Mouse (Mus musculus) testis, adult 2 months (tissue): ENCODE measurements around the gene Grap2. TPM values are rescaled to one million over a fixed set of nuclear protein-coding genes. Genes with fewer than 3 reads are reported as not detected.

Experiments
- H3K27ac ChIP-seq: fragments of 200-500 bp; 2 replicates; pipeline ENCODE4 v1.5.1; 2012; ENCODE audit warnings: low read depth, low read length; ENCODE audit not compliant: control insufficient read depth, insufficient read depth
- H3K27me3 ChIP-seq: fragments of 200-500 bp; 2 replicates; pipeline ENCODE4 v1.6.1; 2012; ENCODE audit warnings: mild to moderate bottlenecking, low read length, moderate library complexity; ENCODE audit not compliant: control insufficient read depth, insufficient read depth
- H3K36me3 ChIP-seq: fragments of 200-500 bp; 2 replicates; pipeline ENCODE4 v1.6.1; 2012; ENCODE audit warnings: mild to moderate bottlenecking, low read length; ENCODE audit not compliant: control insufficient read depth, insufficient read depth
- H3K4me1 ChIP-seq: fragments of 200-500 bp; 2 replicates; pipeline ENCODE4 v1.6.1; 2012; ENCODE audit warnings: low read length; ENCODE audit not compliant: control insufficient read depth, insufficient read depth
- H3K4me3 ChIP-seq: fragments of 200-500 bp; 2 replicates; pipeline ENCODE4 v1.5.1; 2012; ENCODE audit warnings: low read depth, mild to moderate bottlenecking, low read length, moderate library complexity, mixed read lengths; ENCODE audit not compliant: control insufficient read depth
- CTCF ChIP-seq: fragments of 200-500 bp; IDR thresholded peaks from 2 replicates; pipeline ENCODE4 v1.5.1; 2012; ENCODE audit warnings: low read depth, mild to moderate bottlenecking, inconsistent platforms, low read length, moderate library complexity; ENCODE audit not compliant: control insufficient read depth, insufficient read depth, insufficient replicate concordance
- POLR2A ChIP-seq: fragments of 200-500 bp; IDR thresholded peaks from 2 replicates; pipeline ENCODE4 v1.6.1; 2012; ENCODE audit warnings: low read depth, mild to moderate bottlenecking, inconsistent platforms, low read length, moderate library complexity; ENCODE audit not compliant: control insufficient read depth
- polyA plus RNA-seq: library from polyadenylated mRNA; depleted of rRNA; stranded (reverse); fragments of >200 nt; gene quantifications from 2 replicates; pipeline ENCODE4 v1.2.3, GENCODE M21; 2012; rRNA removed

Grap2 gene
- polyA plus RNA-seq, 1 experiment = 1.9 TPM

- Histone ChIP-seq H3K36me3 (no peaks in the 10 kb centered on the region), H3K4me1 (peaks cover 2% of the 10 kb centered on the region; the same call in 1 of the 2 replicates), H3K4me3 (no peak overlapping the region), H3K27ac (no peak overlapping the region), H3K27me3 (no peaks in the 10 kb centered on the region)
- TF ChIP-seq POLR2A = no peak
- TF ChIP-seq CTCF = peak; percentile 28; the same call in 1 of the 2 replicates
These were observed 121.9 kb downstream of the Grap2 start for GRCm38 (mm10) chr15:80694125-80694910.

- TF ChIP-seq CTCF (no peak), POLR2A (no peak)
- H3K27ac ChIP-seq = no peak overlapping the region
These were observed 125.2 kb downstream of the Grap2 start for GRCm38 (mm10) chr15:80697564-80697963.

GRCm38 (mm10) chr15:80701481-80702257 is 129.3 kb downstream of the Grap2 start:
- Histone ChIP-seq H3K27me3 (no peaks in the 10 kb centered on the region), H3K4me1 (peaks cover 8% of the 10 kb centered on the region), H3K27ac (no peak overlapping the region), H3K4me3 (no peak overlapping the region), H3K36me3 (no peaks in the 10 kb centered on the region)
- TF ChIP-seq POLR2A (no peak), CTCF (no peak)

More at GRCm38 (mm10) chr15:80697564-80697963, 125.2 kb downstream of the Grap2 start:
- no peak overlapping the region for H3K4me3 ChIP-seq
- H3K27me3 ChIP-seq = no peaks in the 10 kb centered on the region
- H3K4me1 ChIP-seq = peaks cover 2% of the 10 kb centered on the region; the same call in 1 of the 2 replicates
- H3K36me3 ChIP-seq = no peaks in the 10 kb centered on the region

Other genes starting within 250 kb of the Grap2 start
- gene Enthd1, start 7.4 kb upstream of the Grap2 start, polyA plus RNA-seq = 29.0 and 30.6 TPM in 2 replicates
- 0.95 and 1.3 TPM in 2 replicates for gene Fam83f, start 99.3 kb downstream of the Grap2 start, polyA plus RNA-seq
- gene Tnrc6b, start 138.7 kb downstream of the Grap2 start, polyA plus RNA-seq = 26.5 and 29.5 TPM in 2 replicates